Mouse (Mus musculus) fibroblast of lung, adult 2 months (primary cell): ENCODE data around the gene Fam221b.

Experiments
- DNase-seq: peaks from one replicate; pipeline ENCODE4 v3.0.0-alpha.2; 2011; ENCODE audit warnings: low read depth

Fam221b gene

GRCm38 (mm10) chr4:43613060-43613730 is 55.8 kb downstream of the Fam221b start:
- DNase-seq: no peak

GRCm38 (mm10) chr4:43612534-43612933 is 56.4 kb downstream of the Fam221b start:
- DNase-seq: no peak
